Mouse (Mus musculus) c-Kit-positive CD71-positive TER-119-positive erythroid progenitor cells, embryonic 14.5 days (primary cell): ENCODE measurements at regions not wholly inside any gene's neighbourhood (a gene's known extent, or its start where the extent isn't known, plus 50 kb on each side); places are given as distances from the start of the nearest gene placed in this dataset.
A peak's percentile ranks its signal among the peaks of the same experiment; 100 is the strongest.

ENCODE experiments used
- DNase-seq: peaks from one replicate; pipeline ENCODE4 v3.0.0-alpha.2; 2013; ENCODE audit warnings: low spot score

- DNase-seq: peak; percentile 3
Measured at GRCm38 (mm10) chr10:20776640-20777413, 51.9 kb upstream of the Pde7b start.

DNA sequence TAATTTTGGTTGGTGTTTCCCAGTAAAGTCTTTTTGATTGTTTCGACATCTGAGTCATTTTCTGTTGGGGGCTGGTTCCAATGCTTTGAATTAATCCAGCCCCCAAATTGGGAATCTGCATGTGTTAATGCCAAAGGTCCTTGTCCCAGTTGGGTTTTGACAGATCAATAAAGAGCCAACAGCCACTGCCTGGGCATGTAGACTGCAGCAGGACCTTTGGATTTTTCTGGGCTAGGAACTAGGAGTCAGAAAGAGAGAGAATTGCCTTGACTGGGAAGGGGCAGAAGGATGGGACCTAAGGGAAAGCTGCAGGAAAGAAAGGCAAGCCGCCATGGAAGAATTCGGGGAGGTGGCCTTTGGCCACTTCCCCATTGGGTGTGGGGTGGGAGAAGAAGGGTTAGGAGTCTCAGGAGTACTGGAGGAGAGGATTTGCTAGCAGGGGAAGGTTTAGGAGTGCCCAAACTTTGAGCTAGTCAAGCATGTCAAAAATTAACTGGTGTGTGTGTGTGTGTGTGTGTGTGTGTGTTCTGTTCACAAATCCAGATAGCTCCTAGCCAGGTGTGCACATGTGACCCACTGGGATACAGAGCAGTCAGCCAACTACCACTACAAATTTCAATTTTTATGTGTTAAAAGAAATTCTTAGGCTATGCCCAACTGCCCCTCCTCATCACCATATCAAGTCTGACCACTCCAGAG lies 51.0 kb upstream of the Pde7b start:
- no peak for DNase-seq
